Mouse (Mus musculus) mouse trophoblast stem cell (cell line): ENCODE results near the gene Slc30a2.
"Not testable (repeated sequence)": the region's sequence is repeated elsewhere in the genome, so short reads cannot be mapped to it uniquely, and the experiment has no call there.

Experiments
- in situ Hi-C, 2 experiments: fragments of 300-500 bp; cut with MseI, MboI; formaldehyde crosslinking; loops; 2 replicates in 1 of 2; 3 replicates in 1 of 2; pipeline ENCODE4 v1.15.1; 2025

The Slc30a2 gene

GRCm38 (mm10) chr4:134319074-134319473, 23.9 kb upstream of the Slc30a2 start:
- in situ Hi-C loops, result loop anchor here in 1 of 2 experiments (10.0 kb wide), 1 partner anchor 156 kb away; no protein-coding TSS in a partner anchor

GRCm38 (mm10) chr4:134319674-134320073, 23.3 kb upstream of the Slc30a2 start:
- in situ Hi-C loops, result loop anchor here in 1 of 2 experiments (10.0 kb wide), 1 partner anchor 155 kb away; no protein-coding TSS in a partner anchor

- in situ Hi-C loops, result no loop called here
Observed at GRCm38 (mm10) chr4:134321524-134321923, 21.5 kb upstream of the Slc30a2 start.

GRCm38 (mm10) chr4:134324655-134325054, 18.3 kb upstream of the Slc30a2 start:
- in situ Hi-C loops, result no loop called here

GRCm38 (mm10) chr4:134326859-134327530, 16.0 kb upstream of the Slc30a2 start:
- in situ Hi-C loops, result no loop called here

GRCm38 (mm10) chr4:134328151-134328550, 14.8 kb upstream of the Slc30a2 start:
- in situ Hi-C loops, result no loop called here

GRCm38 (mm10) chr4:134328832-134329231, 14.1 kb upstream of the Slc30a2 start:
- in situ Hi-C loops, result no loop called here

- in situ Hi-C loops, result no loop called here
Observed at GRCm38 (mm10) chr4:134330281-134330680, 12.7 kb upstream of the Slc30a2 start.

- in situ Hi-C loops, result not testable (repeated sequence)
Observed at GRCm38 (mm10) chr4:134341231-134341630, 1.8 kb upstream of the Slc30a2 start.

- in situ Hi-C loops, result no loop called here
Observed at GRCm38 (mm10) chr4:134342213-134342779, 685 bp upstream of the Slc30a2 start.

- in situ Hi-C loops, result no loop called here
Observed at GRCm38 (mm10) chr4:134344620-134345019, 1.6 kb downstream of the Slc30a2 start.

GRCm38 (mm10) chr4:134345802-134346201, 2.8 kb downstream of the Slc30a2 start:
- in situ Hi-C loops, result no loop called here

- in situ Hi-C loops, result no loop called here
Observed at GRCm38 (mm10) chr4:134348078-134348477, 5.1 kb downstream of the Slc30a2 start.

- in situ Hi-C loops, result no loop called here
Observed at GRCm38 (mm10) chr4:134348545-134348944, 5.6 kb downstream of the Slc30a2 start.

- in situ Hi-C loops, result no loop called here
Observed at GRCm38 (mm10) chr4:134349829-134350228, 6.8 kb downstream of the Slc30a2 start.

- in situ Hi-C loops, result no loop called here
Observed at GRCm38 (mm10) chr4:134350641-134351040, 7.7 kb downstream of the Slc30a2 start.

- in situ Hi-C loops, result no loop called here
Observed at GRCm38 (mm10) chr4:134351329-134352260, 8.6 kb downstream of the Slc30a2 start.

- in situ Hi-C loops, result no loop called here
Observed at GRCm38 (mm10) chr4:134352261-134352707, 9.3 kb downstream of the Slc30a2 start.

- in situ Hi-C loops, result no loop called here
Observed at GRCm38 (mm10) chr4:134352929-134353328, 9.9 kb downstream of the Slc30a2 start.

- in situ Hi-C loops, result no loop called here
Observed at GRCm38 (mm10) chr4:134353527-134354409, 10.8 kb downstream of the Slc30a2 start.

- in situ Hi-C loops, result no loop called here
Observed at GRCm38 (mm10) chr4:134355841-134356452, 13.0 kb downstream of the Slc30a2 start.
